Mouse (Mus musculus): ENCODE results near the gene Arhgap45. TPM values are rescaled to one million over a fixed set of nuclear protein-coding genes. Genes with fewer than 3 reads are reported as not detected.

Arhgap45 gene
- polyA plus RNA-seq, 1 experiment from 2014 or later = 17.7 TPM

GRCm38 (mm10) chr10:79991099-79991498 lies 25.4 kb upstream of the Arhgap45 start:
- no peak for ATAC-seq (replicated peaks; ENCODE audit: extremely low read depth, insufficient read depth, low FRiP score)
- H3K9me3 ChIP-seq (replicated peaks; ENCODE audit: control insufficient read depth, low read length) = peaks cover 3% of the 10 kb centered on the region
- peaks cover 37% of the 10 kb centered on the region for H3K4me1 ChIP-seq (ENCODE audit: control insufficient read depth, insufficient read depth, low read length)
- H3K9ac ChIP-seq (ENCODE audit: low read length) = no peak overlapping the region
- H3K27ac ChIP-seq (ENCODE audit: low read length) = no peak overlapping the region
- H3K4me2 ChIP-seq (ENCODE audit: low read depth, low read length) = no peak overlapping the region
- WGBS = 74% methylated on average over 12 of the region's 12 CpGs
- H3K36me3 ChIP-seq (ENCODE audit: control insufficient read depth, insufficient read depth) = peaks cover 37% of the 10 kb centered on the region
- no peaks in the 10 kb centered on the region for H3K27me3 ChIP-seq (ENCODE audit: control insufficient read depth, insufficient read depth, low read length)
- H3K4me3 ChIP-seq (ENCODE audit: low read length) = no peak overlapping the region

GRCm38 (mm10) chr10:79991548-79991947 lies 24.9 kb upstream of the Arhgap45 start:
- H3K4me3 ChIP-seq (ENCODE audit: low read length) = no peak overlapping the region
- WGBS = 82% methylated on average over 6 of the region's 6 CpGs
- no peak overlapping the region for H3K4me2 ChIP-seq (ENCODE audit: low read depth, low read length)
- peaks cover 32% of the 10 kb centered on the region for H3K4me1 ChIP-seq (ENCODE audit: control insufficient read depth, insufficient read depth, low read length)
- H3K27ac ChIP-seq (ENCODE audit: low read length) = no peak overlapping the region
- no peaks in the 10 kb centered on the region for H3K27me3 ChIP-seq (ENCODE audit: control insufficient read depth, insufficient read depth, low read length)
- no peak for ATAC-seq (replicated peaks; ENCODE audit: extremely low read depth, insufficient read depth, low FRiP score)
- H3K36me3 ChIP-seq (ENCODE audit: control insufficient read depth, insufficient read depth) = peaks cover 37% of the 10 kb centered on the region
- peaks cover 3% of the 10 kb centered on the region for H3K9me3 ChIP-seq (replicated peaks; ENCODE audit: control insufficient read depth, low read length)
- H3K9ac ChIP-seq (ENCODE audit: low read length) = no peak overlapping the region

- no peak overlapping the region for H3K4me2 ChIP-seq (ENCODE audit: low read depth, low read length)
- no peak overlapping the region for H3K9ac ChIP-seq (ENCODE audit: low read length)
- no peak overlapping the region for H3K4me3 ChIP-seq (ENCODE audit: low read length)
- ATAC-seq (replicated peaks; ENCODE audit: extremely low read depth, insufficient read depth, low FRiP score) = no peak
- H3K4me1 ChIP-seq (ENCODE audit: control insufficient read depth, insufficient read depth, low read length) = peaks cover 21% of the 10 kb centered on the region
- H3K36me3 ChIP-seq (ENCODE audit: control insufficient read depth, insufficient read depth) = peaks cover 37% of the 10 kb centered on the region
- no peaks in the 10 kb centered on the region for H3K27me3 ChIP-seq (ENCODE audit: control insufficient read depth, insufficient read depth, low read length)
- H3K9me3 ChIP-seq (replicated peaks; ENCODE audit: control insufficient read depth, low read length) = peaks cover 3% of the 10 kb centered on the region
- H3K27ac ChIP-seq (ENCODE audit: low read length) = peak overlapping the region; percentile 30; the same call in 1 of the 2 replicates
- 70% methylated on average over 16 of the region's 16 CpGs for WGBS
Observed at GRCm38 (mm10) chr10:79994397-79995115, 21.9 kb upstream of the Arhgap45 start.

- Histone ChIP-seq H3K27ac (ENCODE audit: low read length) (peak overlapping the region; percentile 55), H3K4me2 (ENCODE audit: low read depth, low read length) (no peak overlapping the region), H3K36me3 (ENCODE audit: control insufficient read depth, insufficient read depth) (peaks cover 37% of the 10 kb centered on the region), H3K9me3 (replicated peaks; ENCODE audit: control insufficient read depth, low read length) (peaks cover 3% of the 10 kb centered on the region), H3K4me3 (ENCODE audit: low read length) (no peak overlapping the region), H3K4me1 (ENCODE audit: control insufficient read depth, insufficient read depth, low read length) (peaks cover 18% of the 10 kb centered on the region), H3K27me3 (ENCODE audit: control insufficient read depth, insufficient read depth, low read length) (no peaks in the 10 kb centered on the region), H3K9ac (ENCODE audit: low read length) (no peak overlapping the region)
- whole genome bisulfite sequencing = 67% methylated on average over 1 of the region's 1 CpGs
- ATAC-seq (replicated peaks; ENCODE audit: extremely low read depth, insufficient read depth, low FRiP score) = no peak
Observed at GRCm38 (mm10) chr10:79995636-79996035, 20.8 kb upstream of the Arhgap45 start.

GRCm38 (mm10) chr10:79996272-79997033 lies 20.0 kb upstream of the Arhgap45 start, which contains the start of gene Abca7:
Gene Abca7, plus strand, starts transcription at chr10:79996494.
- peak within 1 kb of the TSS; percentile 71 for H3K27ac ChIP-seq (ENCODE audit: low read length)
- H3K36me3 ChIP-seq (ENCODE audit: control insufficient read depth, insufficient read depth) = peaks cover 29% of the 10 kb centered on the region
- H3K9me3 ChIP-seq (replicated peaks; ENCODE audit: control insufficient read depth, low read length) = peaks cover 3% of the 10 kb centered on the region
- peak; percentile 86 for ATAC-seq (replicated peaks; ENCODE audit: extremely low read depth, insufficient read depth, low FRiP score)
- peaks cover 18% of the 10 kb centered on the region for H3K4me1 ChIP-seq (ENCODE audit: control insufficient read depth, insufficient read depth, low read length)
- WGBS = under 1% methylated on average over 34 of the region's 34 CpGs
- peak within 1 kb of the TSS; percentile 68 for H3K4me3 ChIP-seq (ENCODE audit: low read length)
- H3K27me3 ChIP-seq (ENCODE audit: control insufficient read depth, insufficient read depth, low read length) = no peaks in the 10 kb centered on the region
- peak within 1 kb of the TSS; percentile 89 for H3K4me2 ChIP-seq (ENCODE audit: low read depth, low read length)
- peak within 1 kb of the TSS; percentile 78 for H3K9ac ChIP-seq (ENCODE audit: low read length)

GRCm38 (mm10) chr10:79997034-79997760 lies 19.3 kb upstream of the Arhgap45 start:
- 0 out of 2 replicates have a peak, but pooled peaks have one; percentile 24 for ATAC-seq (replicated peaks; ENCODE audit: extremely low read depth, insufficient read depth, low FRiP score)
- peaks cover 18% of the 10 kb centered on the region for H3K4me1 ChIP-seq (ENCODE audit: control insufficient read depth, insufficient read depth, low read length)
- peaks cover 6% of the 10 kb centered on the region; the same call in 1 of the 2 replicates for H3K27me3 ChIP-seq (ENCODE audit: control insufficient read depth, insufficient read depth, low read length)
- no peaks in the 10 kb centered on the region for H3K9me3 ChIP-seq (replicated peaks; ENCODE audit: control insufficient read depth, low read length)
- H3K4me3 ChIP-seq (ENCODE audit: low read length) = peak overlapping the region; percentile 68
- H3K36me3 ChIP-seq (ENCODE audit: control insufficient read depth, insufficient read depth) = peaks cover 22% of the 10 kb centered on the region
- H3K9ac ChIP-seq (ENCODE audit: low read length) = peak overlapping the region; percentile 78
- peak overlapping the region; percentile 71; the same call in 1 of the 2 replicates for H3K27ac ChIP-seq (ENCODE audit: low read length)
- peak overlapping the region; percentile 89 for H3K4me2 ChIP-seq (ENCODE audit: low read depth, low read length)
- WGBS = under 1% methylated on average over 35 of the region's 35 CpGs

- Histone ChIP-seq H3K9ac (ENCODE audit: low read length) (peak overlapping the region; percentile 78), H3K4me1 (ENCODE audit: control insufficient read depth, insufficient read depth, low read length) (peaks cover 18% of the 10 kb centered on the region), H3K4me3 (ENCODE audit: low read length) (peak overlapping the region; percentile 68), H3K9me3 (replicated peaks; ENCODE audit: control insufficient read depth, low read length) (no peaks in the 10 kb centered on the region), H3K36me3 (ENCODE audit: control insufficient read depth, insufficient read depth) (peaks cover 16% of the 10 kb centered on the region), H3K27ac (ENCODE audit: low read length) (peak overlapping the region; percentile 71), H3K27me3 (ENCODE audit: control insufficient read depth, insufficient read depth, low read length) (peaks cover 6% of the 10 kb centered on the region; the same call in 1 of the 2 replicates), H3K4me2 (ENCODE audit: low read depth, low read length) (peak overlapping the region; percentile 89)
- ATAC-seq (replicated peaks; ENCODE audit: extremely low read depth, insufficient read depth, low FRiP score) = 0 out of 2 replicates have a peak, but pooled peaks have one; percentile 20
- 12% methylated on average over 15 of the region's 15 CpGs for WGBS
Observed at GRCm38 (mm10) chr10:79997819-79998218, 18.6 kb upstream of the Arhgap45 start.

- Histone ChIP-seq H3K9ac (ENCODE audit: low read length) (no peak overlapping the region), H3K36me3 (ENCODE audit: control insufficient read depth, insufficient read depth) (no peaks in the 10 kb centered on the region), H3K9me3 (replicated peaks; ENCODE audit: control insufficient read depth, low read length) (no peaks in the 10 kb centered on the region), H3K27me3 (ENCODE audit: control insufficient read depth, insufficient read depth, low read length) (peaks cover 6% of the 10 kb centered on the region; the same call in 1 of the 2 replicates), H3K4me2 (ENCODE audit: low read depth, low read length) (no peak overlapping the region), H3K4me3 (ENCODE audit: low read length) (no peak overlapping the region), H3K27ac (ENCODE audit: low read length) (no peak overlapping the region), H3K4me1 (ENCODE audit: control insufficient read depth, insufficient read depth, low read length) (peaks cover 17% of the 10 kb centered on the region)
- ATAC-seq (replicated peaks; ENCODE audit: extremely low read depth, insufficient read depth, low FRiP score) = no peak
- WGBS = 77% methylated on average over 9 of the region's 9 CpGs
Observed at GRCm38 (mm10) chr10:80001945-80002344, 14.5 kb upstream of the Arhgap45 start.

Data from heart, embryonic 16.5 days (tissue).